Mouse (Mus musculus): ENCODE results near the gene Kat2a. TPM values are rescaled to one million over a fixed set of nuclear protein-coding genes. Genes with fewer than 3 reads are reported as not detected.

Kat2a gene
- total and polyA plus RNA-seq, 3 experiments = 59.6 to 143 (median 63.7) TPM

DNA sequence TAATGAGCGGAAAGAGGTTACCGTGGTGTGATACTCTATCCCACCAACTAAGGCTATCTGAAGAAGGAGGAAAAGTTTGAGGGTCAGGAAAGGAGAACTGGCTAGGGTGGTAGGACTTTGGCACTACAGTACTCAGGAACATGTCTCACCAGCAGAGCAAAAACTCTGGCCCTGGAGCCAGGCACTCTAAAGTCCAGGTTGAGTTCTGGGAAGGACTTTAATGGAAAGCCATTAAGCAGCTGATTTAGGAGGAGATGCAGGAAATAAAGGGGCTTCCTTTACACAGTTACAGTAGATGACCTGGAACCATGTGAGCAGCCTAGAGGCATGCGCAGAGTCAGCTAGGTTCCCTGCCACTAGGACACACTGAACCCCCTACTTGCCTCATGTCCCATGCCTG is 14.9 kb upstream of the Kat2a start:
- Histone ChIP-seq H3K4me1 (ENCODE audit: control insufficient read depth in 1 of 2, insufficient read depth in 2 of 2, low read length in 2 of 2) (peaks cover 31 to 42% of the 10 kb centered on the region in 2 experiments), H3K27ac (ENCODE audit: control insufficient read depth, low read depth, low read length) (no peak overlapping the region; the same call in 1 of the 2 replicates), H3K4me3 (ENCODE audit: control insufficient read depth in 1 of 2, insufficient read depth in 1 of 2, low read depth in 2 of 2, low read length in 2 of 2) (no peak overlapping the region), H3K79me2 (ENCODE audit: control insufficient read depth, insufficient read depth, low read length, poor library complexity) (peaks cover 77% of the 10 kb centered on the region), H3K9ac (ENCODE audit: control insufficient read depth, low read depth, low read length, poor library complexity, severe bottlenecking) (no peak overlapping the region), H3K9me3 (replicated peaks; ENCODE audit: insufficient read depth, low read length) (no peaks in the 10 kb centered on the region), H3K27me3 (ENCODE audit: control insufficient read depth in 1 of 2, insufficient read depth in 2 of 2, low read length in 2 of 2) (no peaks in the 10 kb centered on the region), H3K36me3 (ENCODE audit: control insufficient read depth in 1 of 2, insufficient read depth in 2 of 2, low read length in 2 of 2) (peaks cover 15 to 62% of the 10 kb centered on the region in 2 experiments)
- TF ChIP-seq CHD1 (IDR thresholded peaks at IDR 0.05; ENCODE audit: low read depth, low read length) (no peak), RAD21 (IDR thresholded peaks at IDR 0.05; ENCODE audit: low read depth, low read length) (no peak), UBTF (IDR thresholded peaks at IDR 0.05; ENCODE audit: borderline replicate concordance, insufficient read depth, low read depth, low read length) (no peak), ZC3H11A (IDR thresholded peaks at IDR 0.05; ENCODE audit: low read depth, low read length) (no peak), USF1 (IDR thresholded peaks at IDR 0.05; ENCODE audit: low read depth, low read length) (no peak), GABPA (IDR thresholded peaks at IDR 0.05; ENCODE audit: low read depth, low read length) (no peak)
- DNase-seq (ENCODE audit: low read depth, low spot score) = no peak

DNA sequence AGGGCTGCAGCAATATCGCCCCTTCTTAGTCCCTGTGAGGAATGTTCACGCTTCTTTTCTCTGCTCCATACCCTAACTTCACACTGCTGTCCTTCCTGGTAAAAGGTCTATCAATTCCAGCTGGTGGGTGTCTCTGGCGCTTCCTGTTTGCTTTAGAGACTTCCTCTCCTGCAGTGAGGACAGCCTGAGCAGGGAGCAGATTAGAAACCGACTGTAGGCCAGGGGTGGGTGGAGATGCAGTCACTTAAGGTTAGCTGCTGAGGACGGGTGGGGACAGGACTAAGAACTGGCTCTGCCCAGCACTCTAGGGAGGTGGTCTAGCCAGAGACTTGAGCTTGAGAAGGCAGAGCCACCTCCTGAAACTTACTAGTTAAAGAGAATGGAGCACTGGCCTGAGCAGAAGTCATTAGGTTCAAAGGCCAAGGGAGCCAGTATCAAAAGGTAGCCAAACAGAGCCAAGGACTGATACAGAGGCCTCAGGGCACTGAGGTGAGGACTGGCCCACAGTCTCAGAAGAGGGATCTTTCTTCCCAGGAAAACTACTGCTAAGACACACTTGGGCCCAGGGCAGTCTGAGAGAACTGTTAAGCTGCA is 12.8 kb upstream of the Kat2a start:
- Histone ChIP-seq H3K36me3 (ENCODE audit: control insufficient read depth in 1 of 2, insufficient read depth in 2 of 2, low read length in 2 of 2) (peaks cover 18 to 63% of the 10 kb centered on the region in 2 experiments), H3K4me3 (ENCODE audit: control insufficient read depth in 1 of 2, insufficient read depth in 1 of 2, low read depth in 2 of 2, low read length in 2 of 2) (no peak overlapping the region), H3K27me3 (ENCODE audit: control insufficient read depth in 1 of 2, insufficient read depth in 2 of 2, low read length in 2 of 2) (no peaks in the 10 kb centered on the region), H3K9ac (ENCODE audit: control insufficient read depth, low read depth, low read length, poor library complexity, severe bottlenecking) (peak overlapping the region; percentile 33), H3K9me3 (replicated peaks; ENCODE audit: insufficient read depth, low read length) (no peaks in the 10 kb centered on the region), H3K27ac (ENCODE audit: control insufficient read depth, low read depth, low read length) (peak overlapping the region; percentile 65), H3K79me2 (ENCODE audit: control insufficient read depth, insufficient read depth, low read length, poor library complexity) (peaks cover 74% of the 10 kb centered on the region), H3K4me1 (ENCODE audit: control insufficient read depth in 1 of 2, insufficient read depth in 2 of 2, low read length in 2 of 2) (peaks cover 42 to 53% of the 10 kb centered on the region in 2 experiments)
- DNase-seq (ENCODE audit: low read depth, low spot score) = peak; percentile 85
- TF ChIP-seq NELFE (IDR thresholded peaks at IDR 0.05; ENCODE audit: low read depth, low read length) = no peak
- no peak for TF ChIP-seq CHD2 (IDR thresholded peaks at IDR 0.05; ENCODE audit: low read length)
- no peak for TF ChIP-seq GABPA (IDR thresholded peaks at IDR 0.05; ENCODE audit: low read depth, low read length)
- peak; percentile 92 for TF ChIP-seq SIN3A (IDR thresholded peaks at IDR 0.05; ENCODE audit: low read length)
- TF ChIP-seq MYB (IDR thresholded peaks at IDR 0.05; ENCODE audit: low read depth, low read length) = peak; percentile 31; the same call in 1 of the 2 replicates
- peak; percentile 16; the same call in 1 of the 2 replicates for TF ChIP-seq BHLHE40 (IDR thresholded peaks at IDR 0.05; ENCODE audit: borderline replicate concordance, low read depth, low read length)
- TF ChIP-seq ETS1 (IDR thresholded peaks at IDR 0.05; ENCODE audit: low read depth, low read length) = peak; percentile 91
- TF ChIP-seq RCOR1 (IDR thresholded peaks at IDR 0.05; ENCODE audit: low read depth, low read length) = peak; percentile 62
- no peak for TF ChIP-seq ZNF384 (IDR thresholded peaks at IDR 0.05; ENCODE audit: low read depth, low read length)
- no peak for TF ChIP-seq POLR2AphosphoS5 (IDR thresholded peaks at IDR 0.05; ENCODE audit: borderline replicate concordance, low read depth, low read length)
- no peak for TF ChIP-seq MEF2A (IDR thresholded peaks at IDR 0.05; ENCODE audit: extremely low read depth, insufficient replicate concordance, low read depth, low read length, poor library complexity, severe bottlenecking)
- TF ChIP-seq GATA1 (IDR thresholded peaks at IDR 0.05; ENCODE audit: low read depth, low read length) = peak; percentile 67; the same call in 1 of the 2 replicates
- TF ChIP-seq TBP (IDR thresholded peaks at IDR 0.05; ENCODE audit: low read depth, low read length) = peak; percentile 53; the same call in 1 of the 2 replicates
- peak; percentile 56; the same call in 1 of the 2 replicates for TF ChIP-seq TCF12 (IDR thresholded peaks at IDR 0.05; ENCODE audit: low read depth, low read length)
- TF ChIP-seq RAD21 (IDR thresholded peaks at IDR 0.05; ENCODE audit: low read depth, low read length) = no peak
- peak; percentile 79 for TF ChIP-seq EP300 (IDR thresholded peaks at IDR 0.05; ENCODE audit: low read depth in 1 of 2, low read length in 2 of 2)
- TF ChIP-seq ZC3H11A (IDR thresholded peaks at IDR 0.05; ENCODE audit: low read depth, low read length) = no peak
- peak; percentile 64 for TF ChIP-seq MXI1 (IDR thresholded peaks at IDR 0.05; ENCODE audit: low read depth, low read length)
- peak in 1 of 2 experiments; percentile 31; a peak in 1 of 4 replicates for TF ChIP-seq POLR2A (IDR thresholded peaks at IDR 0.05; ENCODE audit: control insufficient read depth in 1 of 2, insufficient read depth in 1 of 2, low read depth in 1 of 2, low read length in 2 of 2, poor library complexity in 1 of 2)
- no peak for TF ChIP-seq ZMIZ1 (IDR thresholded peaks at IDR 0.05; ENCODE audit: low read depth, low read length)
- TF ChIP-seq KAT2A (conservative IDR thresholded peaks at IDR 0.05; ENCODE audit: low read depth, low read length) = no peak
- no peak for TF ChIP-seq E2F4 (IDR thresholded peaks at IDR 0.05; ENCODE audit: borderline replicate concordance, low read depth, low read length)
- peak; percentile 86 for TF ChIP-seq ELF1 (IDR thresholded peaks at IDR 0.05; ENCODE audit: low read depth, low read length)
- TF ChIP-seq CHD1 (IDR thresholded peaks at IDR 0.05; ENCODE audit: low read depth, low read length) = 0 out of 2 replicates have a peak, but pooled peaks have one; percentile 40
- TF ChIP-seq MAFK (IDR thresholded peaks at IDR 0.05; ENCODE audit: borderline replicate concordance, low read depth, low read length) = no peak
- no peak for TF ChIP-seq ZKSCAN1 (IDR thresholded peaks at IDR 0.05; ENCODE audit: low read depth, low read length)
- TF ChIP-seq USF2 (IDR thresholded peaks at IDR 0.05; ENCODE audit: borderline replicate concordance in 1 of 2, insufficient read depth in 1 of 2, low read depth in 1 of 2, low read length in 2 of 2) = no peak

All from MEL (cell line).